Mouse (Mus musculus) liver, embryonic 14.5 days (tissue): Measurements from ENCODE around the gene Timm29. TPM values are rescaled to one million over a fixed set of nuclear protein-coding genes. Genes with fewer than 3 reads are reported as not detected.
"Not testable (repeated sequence)": the region's sequence is repeated elsewhere in the genome, so short reads cannot be mapped to it uniquely, and the experiment has no call there.

ENCODE experiments used
- ATAC-seq: fragments of 200-750 bp; cut with Nextera tagmentation; 2 replicates; pipeline ENCODE4 v1.8.0; 2017; ENCODE audit warnings: moderate number of reproducible peaks, mild to moderate bottlenecking, moderate library complexity; ENCODE audit not compliant: insufficient read depth
- DNase-seq, 3 experiments: peaks; one replicate each; pipeline ENCODE4 v3.0.0-alpha.2; 2012 to 2013; ENCODE audit warnings: low read depth in 3 of 3, low spot score in 3 of 3
- H3K27ac ChIP-seq: fragments of 300-500 bp; sonication (generic); 2 replicates; pipeline ENCODE4 v1.5.1; 2014; ENCODE audit warnings: moderate library complexity, mild to moderate bottlenecking, control low read depth, inconsistent platforms
- H3K27me3 ChIP-seq: fragments of 300-500 bp; sonication (generic); 2 replicates; pipeline ENCODE4 v1.6.1; 2014; ENCODE audit warnings: mild to moderate bottlenecking, low read length, moderate library complexity; ENCODE audit not compliant: control insufficient read depth, insufficient read depth
- H3K36me3 ChIP-seq: fragments of 300-500 bp; sonication (generic); replicated peaks from 2 replicates; pipeline ENCODE4 v1.6.1; 2014; ENCODE audit warnings: low read depth; ENCODE audit not compliant: control insufficient read depth, insufficient read depth
- H3K4me1 ChIP-seq, 2 experiments: fragments of 200-500 bp in 1 of 2; fragments of 300-500 bp in 1 of 2; sonication (generic) in 1 of 2; replicated peaks; 2 replicates each; pipeline ENCODE4 v1.6.1; 2012 to 2014; ENCODE audit warnings: antibody characterized with exemption in 1 of 2, inconsistent platforms in 1 of 2, low read length in 1 of 2; ENCODE audit not compliant: control insufficient read depth in 2 of 2, insufficient read depth in 2 of 2
- H3K4me2 ChIP-seq: fragments of 300-500 bp; sonication (generic); 2 replicates; pipeline ENCODE4 v1.6.1; 2014; ENCODE audit warnings: low read depth, mild to moderate bottlenecking, control low read depth, moderate library complexity
- H3K4me3 ChIP-seq, 2 experiments: fragments of 200-500 bp in 1 of 2; fragments of 300-500 bp in 1 of 2; sonication (generic) in 1 of 2; 2 replicates each; pipeline ENCODE4 v1.5.1; 2012 to 2014; ENCODE audit warnings: low read depth in 2 of 2, low read length in 2 of 2, mild to moderate bottlenecking in 2 of 2, control low read depth in 1 of 2, inconsistent platforms in 1 of 2, moderate library complexity in 1 of 2; ENCODE audit not compliant: insufficient read depth in 1 of 2
- H3K9ac ChIP-seq: fragments of 300-500 bp; sonication (generic); replicated peaks from 2 replicates; pipeline ENCODE4 v1.6.1; 2014; ENCODE audit warnings: mild to moderate bottlenecking, control low read depth, moderate library complexity
- H3K9me3 ChIP-seq: fragments of 300-500 bp; sonication (generic); 2 replicates; pipeline ENCODE4 v1.6.1; 2016; ENCODE audit warnings: low read length, mixed read lengths; ENCODE audit not compliant: control insufficient read depth
- CTCF ChIP-seq: IDR thresholded peaks from 2 replicates; pipeline ENCODE4 v1.5.1; 2016; ENCODE audit warnings: antibody characterized with exemption, low read depth, control low read depth
- EP300 ChIP-seq: IDR thresholded peaks from 2 replicates; pipeline ENCODE4 v1.6.1; 2016; ENCODE audit warnings: antibody characterized with exemption, low read depth
- WGBS: fragments of 180-500 bp; shearing (Covaris S2); extraction: QIAGEN DNeasy Blood & Tissue Kit; methylation state at CpG from one replicate; pipeline ENCODE4 v1.1.7; 2014; ENCODE audit not compliant: insufficient replicate concordance; 5-methylcytosine and 5-hydroxymethylcytosine counted together
- polyA plus RNA-seq, 2 experiments: library from polyadenylated mRNA; depleted of rRNA in 1 of 2; stranded (reverse) in 1 of 2; unstranded in 1 of 2; fragments of >200 nt; fragmentation: Nextera tagmentation in 1 of 2; extraction: Ambion mirVana in 1 of 2; gene quantifications; 2 replicates each; pipeline versions ENCODE4 v1.2.1 to v1.2.3; 2012 to 2014

The Timm29 gene
- polyA plus RNA-seq, 2 experiments, result 15.3 to 17.0 TPM

- ATAC-seq (no peak), DNase-seq (no peak)
- H3K4me2 ChIP-seq, result no peak overlapping the region
- no peaks in the 10 kb centered on the region for H3K27me3 ChIP-seq
- no peak overlapping the region for H3K9ac ChIP-seq
- no peak overlapping the region for H3K27ac ChIP-seq
- no peak overlapping the region for H3K4me3 ChIP-seq
- TF ChIP-seq CTCF (no peak), EP300 (no peak)
- WGBS, result 85% methylated on average over 5 of the region's 5 CpGs
- peaks cover 0 to 14% of the 10 kb centered on the region in 2 experiments; a peak in 3 of 4 replicates for H3K4me1 ChIP-seq
- H3K9me3 ChIP-seq, result no peaks in the 10 kb centered on the region
- peaks cover 36% of the 10 kb centered on the region for H3K36me3 ChIP-seq
Observed at GRCm38 (mm10) chr9:21589538-21589937, 3.0 kb upstream of the Timm29 start.

- ATAC-seq, result no peak
- H3K4me2 ChIP-seq, result peak overlapping the region; percentile 80; the same call in 1 of the 2 replicates
- WGBS, result 73% methylated on average over 6 of the region's 6 CpGs
Observed at GRCm38 (mm10) chr9:21591127-21591830, 1.2 kb upstream of the Timm29 start.

DNA sequence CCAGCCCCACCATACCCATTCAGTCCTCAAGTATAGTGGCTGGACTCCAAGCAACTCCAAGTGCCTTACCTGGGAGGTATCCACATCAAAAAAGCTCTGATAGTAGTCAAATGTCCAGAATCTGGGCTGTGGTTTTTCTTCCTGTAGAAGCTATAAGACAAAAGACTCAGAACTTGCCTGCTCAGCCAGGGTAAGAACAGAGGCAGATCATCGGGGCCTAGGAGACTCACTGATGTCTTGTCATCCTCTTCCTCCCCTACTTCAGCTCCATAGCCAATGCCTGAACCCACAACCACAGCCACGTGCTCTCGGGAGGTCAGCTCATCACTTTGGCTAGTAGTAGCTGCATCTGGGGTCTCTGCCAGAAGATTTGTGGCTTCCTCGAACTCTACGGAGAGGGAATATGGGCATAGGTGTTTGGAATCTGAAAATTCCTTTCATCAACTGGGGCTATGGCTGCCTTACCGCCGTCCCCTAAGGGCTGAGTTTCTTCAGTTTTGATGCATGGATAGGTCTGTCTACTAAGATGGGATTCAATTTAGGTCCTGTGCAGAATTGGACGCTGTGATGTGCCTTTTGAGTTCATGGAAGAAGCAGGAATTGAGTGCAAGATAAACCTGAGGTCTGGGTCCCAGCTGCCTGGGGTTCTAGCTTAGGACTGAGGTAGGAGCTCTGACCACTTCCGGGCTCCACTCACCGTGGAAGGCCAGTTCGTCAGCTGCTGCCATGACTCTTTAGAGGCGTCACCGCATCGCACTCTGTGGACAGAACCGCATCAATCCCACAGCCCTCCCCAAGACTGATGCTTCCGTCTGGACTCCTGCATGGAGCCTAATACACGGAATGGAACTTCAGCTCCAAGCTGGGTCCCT is 455 bp upstream of the Timm29 start:
- H3K27ac ChIP-seq, result peak overlapping the region; percentile 68
- H3K9me3 ChIP-seq, result no peaks in the 10 kb centered on the region
- H3K9ac ChIP-seq, result peak overlapping the region; percentile 66
- WGBS, result 16% methylated on average over 17 of the region's 17 CpGs
- H3K27me3 ChIP-seq, result no peaks in the 10 kb centered on the region
- H3K4me3 ChIP-seq, result peak overlapping the region; percentile 63 to 89
- peaks cover 13% of the 10 kb centered on the region for H3K36me3 ChIP-seq
- peak overlapping the region; percentile 80 for H3K4me2 ChIP-seq
- peak; percentile 40 for ATAC-seq
- DNase-seq, result peak in 1 of 3 experiments; percentile 16
- peaks cover 0 to 14% of the 10 kb centered on the region in 2 experiments; a peak in 3 of 4 replicates for H3K4me1 ChIP-seq
- no peak for TF ChIP-seq EP300
- TF ChIP-seq CTCF, result no peak

More at GRCm38 (mm10) chr9:21591127-21591830, 1.2 kb upstream of the Timm29 start:
- Histone ChIP-seq H3K27ac (no peak overlapping the region), H3K9ac (no peak overlapping the region), H3K36me3 (peaks cover 21% of the 10 kb centered on the region), H3K27me3 (no peaks in the 10 kb centered on the region), H3K4me3 (no peak overlapping the region), H3K4me1 (peaks cover 0 to 14% of the 10 kb centered on the region in 2 experiments; a peak in 3 of 4 replicates), H3K9me3 (no peaks in the 10 kb centered on the region)
- DNase-seq, result no peak
- TF ChIP-seq CTCF, result no peak

GRCm38 (mm10) chr9:21593122-21593721 is 700 bp downstream of the Timm29 start:
- peak; percentile 75 for ATAC-seq
- Histone ChIP-seq H3K9ac (peak overlapping the region; percentile 66), H3K4me1 (peaks cover 0 to 14% of the 10 kb centered on the region in 2 experiments; a peak in 3 of 4 replicates), H3K27ac (peak overlapping the region; percentile 68), H3K27me3 (no peaks in the 10 kb centered on the region), H3K4me2 (peak overlapping the region; percentile 80), H3K4me3 (peak overlapping the region; percentile 63 to 89), H3K9me3 (no peaks in the 10 kb centered on the region), H3K36me3 (peaks cover 7% of the 10 kb centered on the region)
- 0 out of 2 replicates have a peak, but pooled peaks have one; percentile 7 for TF ChIP-seq CTCF
- no peak for TF ChIP-seq EP300
- WGBS, result under 1% methylated on average over 69 of the region's 69 CpGs
- peak in 1 of 3 experiments; percentile 23 for DNase-seq

- DNase-seq, H3K9me3 ChIP-seq, ATAC-seq, H3K27me3 ChIP-seq, H3K27ac ChIP-seq, H3K36me3 ChIP-seq: not testable (repeated sequence)
- Histone ChIP-seq H3K4me2 (peak overlapping the region; percentile 80), H3K9ac (peak overlapping the region; percentile 3; the same call in 1 of the 2 replicates), H3K4me1 (peaks cover 0 to 14% of the 10 kb centered on the region in 2 experiments; a peak in 3 of 4 replicates), H3K4me3 (peak overlapping the region; percentile 63 to 89; a peak in 3 of 4 replicates)
- 79% methylated on average over 8 of the region's 8 CpGs for WGBS
Observed at GRCm38 (mm10) chr9:21594350-21594749, 1.8 kb downstream of the Timm29 start.
